In the genomic region with DNA sequence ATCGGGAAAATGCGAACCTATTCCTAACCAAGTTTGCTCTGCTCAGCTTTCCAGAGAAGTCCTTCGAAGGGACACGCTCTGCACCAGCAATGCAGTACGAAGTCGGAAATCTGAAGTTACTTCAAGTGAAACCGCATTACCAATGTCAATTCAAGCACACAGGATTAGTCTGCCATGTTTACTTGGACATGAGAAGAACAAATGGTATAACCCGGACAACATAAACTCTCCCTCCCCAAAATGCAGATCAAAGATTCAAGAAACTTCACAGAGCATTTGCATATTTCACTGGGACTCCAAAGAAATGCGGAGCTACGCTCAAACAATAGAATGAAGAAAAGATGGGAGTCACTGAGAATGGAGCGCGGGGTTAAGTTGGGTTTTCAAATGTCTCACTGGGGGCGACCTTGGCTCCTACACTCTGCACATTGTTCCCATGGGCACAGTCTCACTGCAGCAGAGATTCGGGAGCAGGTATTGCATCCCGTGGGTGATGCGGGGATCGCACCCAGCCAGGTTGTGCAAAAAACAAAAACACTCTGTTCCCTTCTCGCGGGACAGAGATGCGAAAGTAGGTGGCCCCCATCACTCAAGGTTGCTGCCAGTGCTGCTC, we compare ENCODE assay signal across 8 mouse cellular contexts. TPM values are rescaled to one million over a fixed set of nuclear protein-coding genes. Genes with fewer than 3 reads are reported as not detected.
A peak's percentile ranks its signal among the peaks of the same experiment; 100 is the strongest.
DNase-seq lines count a peak whose midpoint lies in the region; ATAC-seq and TF ChIP-seq lines count a peak whose summit lies in the region.

No protein-coding gene starts in this region.

- no peak for DNase-seq in layer of hippocampus, adult 2 months (ENCODE audit: low spot score in 2 of 2)
- no peak for DNase-seq in layer of hippocampus, adult 9-10 months (ENCODE audit: low spot score)
- peak; percentile 22 for DNase-seq in adrenal gland, postnatal 25 days
- no peak for DNase-seq in forebrain, embryonic 11.5 days (ENCODE audit: low spot score)
- DNase-seq in retina, embryonic 14.5 days (ENCODE audit: low spot score), result no peak

- H3ac ChIP-seq in myocyte (ENCODE audit: control insufficient read depth, insufficient read length), result peak overlapping the region; percentile 99

- peak; percentile 61 for ATAC-seq in forebrain, embryonic 11.5 days (replicated peaks; ENCODE audit: low FRiP score)
- peak; percentile 40 for ATAC-seq in hindbrain, embryonic 15.5 days (ENCODE audit: low FRiP score, low read depth)
- ATAC-seq in limb, embryonic 12.5 days (ENCODE audit: insufficient number of reproducible peaks, insufficient read depth, low FRiP score, low TSS enrichment, low read depth), result peak; percentile 20; the same call in 1 of the 2 replicates

- H3K4me1 ChIP-seq in forebrain, embryonic 11.5 days (replicated peaks; ENCODE audit: control insufficient read depth, insufficient read depth, low read length), result peaks cover 3% of the 10 kb centered on the region; the same call in 1 of the 2 replicates
- H3K4me1 ChIP-seq in hindbrain, embryonic 15.5 days (replicated peaks), result peaks cover 28% of the 10 kb centered on the region
- peaks cover 20% of the 10 kb centered on the region for H3K4me1 ChIP-seq in limb, embryonic 12.5 days (replicated peaks)

- no peak for TF ChIP-seq POLR2A in myocyte (IDR thresholded peaks at IDR 0.05; ENCODE audit: insufficient read length, low read depth)

- H3K79me2 ChIP-seq in myocyte (ENCODE audit: control insufficient read depth, insufficient read depth), result peaks cover 26% of the 10 kb centered on the region

- H3K4me3 ChIP-seq in layer of hippocampus, adult 2 months, result peak overlapping the region; percentile 78
- peak overlapping the region; percentile 93 for H3K4me3 ChIP-seq in forebrain, embryonic 11.5 days (ENCODE audit: low read depth, low read length)
- peak overlapping the region; percentile 85 for H3K4me3 ChIP-seq in hindbrain, embryonic 15.5 days
- H3K4me3 ChIP-seq in limb, embryonic 12.5 days (replicated peaks), result peak overlapping the region; percentile 92
- H3K4me3 ChIP-seq in myocyte, result peak overlapping the region; percentile 49

- H3K4me2 ChIP-seq in forebrain, embryonic 11.5 days (ENCODE audit: low read depth, low read length, severe bottlenecking), result peak overlapping the region; percentile 81
- H3K4me2 ChIP-seq in hindbrain, embryonic 15.5 days, result peak overlapping the region; percentile 91
- peak overlapping the region; percentile 70 for H3K4me2 ChIP-seq in limb, embryonic 12.5 days
- H3K4me2 ChIP-seq in myocyte (ENCODE audit: low read depth), result peak overlapping the region; percentile 80

- no peak for TF ChIP-seq CTCF in layer of hippocampus, adult 2 months (conservative IDR thresholded peaks at IDR 0.05)

- peak overlapping the region; percentile 99 for H3K9ac ChIP-seq in forebrain, embryonic 11.5 days (ENCODE audit: low read length)
- H3K9ac ChIP-seq in hindbrain, embryonic 15.5 days, result peak overlapping the region; percentile 85
- peak overlapping the region; percentile 99 for H3K9ac ChIP-seq in limb, embryonic 12.5 days (replicated peaks)

- H3K27ac ChIP-seq in layer of hippocampus, adult 2 months, result peak overlapping the region; percentile 98
- H3K27ac ChIP-seq in forebrain, embryonic 11.5 days (ENCODE audit: low read depth, low read length), result peak overlapping the region; percentile 100
- H3K27ac ChIP-seq in hindbrain, embryonic 15.5 days (replicated peaks), result peak overlapping the region; percentile 99
- peak overlapping the region; percentile 100 for H3K27ac ChIP-seq in limb, embryonic 12.5 days

- WGBS in forebrain, embryonic 11.5 days, result 2% methylated on average over 20 of the region's 20 CpGs
- WGBS in hindbrain, embryonic 15.5 days, result 1% methylated on average over 20 of the region's 20 CpGs
- WGBS in limb, embryonic 12.5 days, result 2% methylated on average over 20 of the region's 20 CpGs

- H3K27me3 ChIP-seq in forebrain, embryonic 11.5 days (ENCODE audit: control insufficient read depth, insufficient read depth, low read length), result no peaks in the 10 kb centered on the region
- H3K27me3 ChIP-seq in hindbrain, embryonic 15.5 days, result no peaks in the 10 kb centered on the region
- no peaks in the 10 kb centered on the region for H3K27me3 ChIP-seq in limb, embryonic 12.5 days
- no peaks in the 10 kb centered on the region for H3K27me3 ChIP-seq in myocyte (ENCODE audit: control insufficient read depth, insufficient read depth, insufficient read length)

- no peaks in the 10 kb centered on the region for H3K9me3 ChIP-seq in forebrain, embryonic 11.5 days (ENCODE audit: control insufficient read depth, low read length)
- H3K9me3 ChIP-seq in hindbrain, embryonic 15.5 days, result no peaks in the 10 kb centered on the region
- no peaks in the 10 kb centered on the region for H3K9me3 ChIP-seq in limb, embryonic 12.5 days

- no peaks in the 10 kb centered on the region for H3K36me3 ChIP-seq in forebrain, embryonic 11.5 days (ENCODE audit: control insufficient read depth, insufficient read depth, low read length)
- peaks cover 2% of the 10 kb centered on the region for H3K36me3 ChIP-seq in hindbrain, embryonic 15.5 days
- H3K36me3 ChIP-seq in limb, embryonic 12.5 days, result peaks cover 18% of the 10 kb centered on the region
- H3K36me3 ChIP-seq in myocyte (ENCODE audit: control insufficient read depth, insufficient read depth), result no peaks in the 10 kb centered on the region

TF ChIP-seq in myocyte, 11 proteins besides CTCF, POLR2A, EP300 and RAD21:
- no peak for TF ChIP-seq POLR2AphosphoS2 (IDR thresholded peaks at IDR 0.05; ENCODE audit: insufficient read length, low read depth)
- TF ChIP-seq MYOD1 (IDR thresholded peaks at IDR 0.05; ENCODE audit: control insufficient read depth in 1 of 3, insufficient read length in 2 of 3, low read depth in 2 of 3), result no peak
- TF ChIP-seq MAX (IDR thresholded peaks at IDR 0.05; ENCODE audit: low read depth), result no peak
- TF ChIP-seq SRF (IDR thresholded peaks at IDR 0.05; ENCODE audit: control insufficient read depth, insufficient read length, low read depth), result no peak
- no peak for TF ChIP-seq E2F4 (IDR thresholded peaks at IDR 0.05; ENCODE audit: insufficient read depth)
- no peak for TF ChIP-seq MYOG (IDR thresholded peaks at IDR 0.05; ENCODE audit: control insufficient read depth in 1 of 3, insufficient read depth in 1 of 3, insufficient read length in 2 of 3, low read depth in 2 of 3)
- no peak for TF ChIP-seq TCF3 (IDR thresholded peaks at IDR 0.05; ENCODE audit: insufficient read length, low read depth)
- no peak for TF ChIP-seq CEBPB (IDR thresholded peaks at IDR 0.05; ENCODE audit: insufficient read depth, poor library complexity, severe bottlenecking)
- no peak for TF ChIP-seq TCF12 (IDR thresholded peaks at IDR 0.05; ENCODE audit: insufficient read depth, poor library complexity, severe bottlenecking)
- TF ChIP-seq REST (IDR thresholded peaks at IDR 0.05; ENCODE audit: insufficient read depth, insufficient read length), result no peak
- TF ChIP-seq USF1 (IDR thresholded peaks at IDR 0.05; ENCODE audit: low read depth), result no peak
TF ChIP-seq in myocyte: peak in this region for 0.

RNA-seq across cellular contexts. Expression of gene Sephs1, which starts 0.5 kb away (rescaled TPM):
- 10 to 100 TPM; 19.7 to 21.5 TPM for total RNA-seq in layer of hippocampus, adult 2 months (2021)
- total RNA-seq in adrenal gland, postnatal 25 days (2021), result 64.0 and 71.0 TPM in 2 replicates
- 146 and 147 TPM in 2 replicates for polyA plus RNA-seq in forebrain, embryonic 11.5 days (2014; fragmentation: Nextera tagmentation; extraction: Ambion mirVana)
- 56.6 and 57.1 TPM in 2 replicates for polyA plus RNA-seq in hindbrain, embryonic 15.5 days (2015; fragmentation: Nextera tagmentation; extraction: Ambion mirVana)
- 130 and 135 TPM in 2 replicates for polyA plus RNA-seq in limb, embryonic 12.5 days (2016; fragmentation: Nextera tagmentation; extraction: Ambion mirVana)
- 15.9 TPM for polyA plus RNA-seq in myocyte (2012; fragmentation: generic; extraction: Trizol)

RNA-seq across cellular contexts. Expression of gene Phyh, which starts 38.0 kb away (rescaled TPM):
- 10 to 100 TPM; 90.9 to 91.1 TPM for total RNA-seq in layer of hippocampus, adult 2 months (2021)
- 288 and 305 TPM in 2 replicates for total RNA-seq in adrenal gland, postnatal 25 days (2021)
- 44.7 and 48.9 TPM in 2 replicates for polyA plus RNA-seq in forebrain, embryonic 11.5 days (2014; fragmentation: Nextera tagmentation; extraction: Ambion mirVana)
- polyA plus RNA-seq in hindbrain, embryonic 15.5 days (2015; fragmentation: Nextera tagmentation; extraction: Ambion mirVana), result 82.7 and 91.2 TPM in 2 replicates
- polyA plus RNA-seq in limb, embryonic 12.5 days (2016; fragmentation: Nextera tagmentation; extraction: Ambion mirVana), result 51.2 and 52.1 TPM in 2 replicates
- polyA plus RNA-seq in myocyte (2012; fragmentation: generic; extraction: Trizol), result 14.5 TPM
